Mouse (Mus musculus) splenic B cell, adult 2 months (primary cell): ENCODE measurements around the gene Gm47283.
"Not testable (repeated sequence)": the region's sequence is repeated elsewhere in the genome, so short reads cannot be mapped to it uniquely, and the experiment has no call there.

Source experiments
- DNase-seq: peaks from one replicate; pipeline ENCODE4 v3.0.0-alpha.2; 2011; ENCODE audit warnings: low read depth, low spot score
- H3K27me3 ChIP-seq: 2 replicates; pipeline ENCODE4 v1.6.1; 2012; ENCODE audit warnings: mild to moderate bottlenecking, low read length, moderate library complexity, mixed read lengths; ENCODE audit not compliant: control insufficient read depth, poor library complexity, insufficient read depth, severe bottlenecking
- H3K36me3 ChIP-seq: 2 replicates; pipeline ENCODE4 v1.6.1; 2012; ENCODE audit warnings: mild to moderate bottlenecking, low read length, moderate library complexity, mixed read lengths; ENCODE audit not compliant: control insufficient read depth, poor library complexity, insufficient read depth, severe bottlenecking

Gene Gm47283

GRCm38 (mm10) chrY:90784438-90784837, at the start of gene Gm47283:
TSS of gene Gm47283 (plus strand) at chrY:90784738.
- H3K36me3 ChIP-seq, H3K27me3 ChIP-seq, DNase-seq: not testable (repeated sequence)

- DNase-seq, result peak; percentile 55
- H3K27me3 ChIP-seq, result not testable (repeated sequence)
- peaks cover 10% of the 10 kb centered on the region; the same call in 1 of the 2 replicates for H3K36me3 ChIP-seq
Observed at GRCm38 (mm10) chrY:90735181-90735895, 49.2 kb upstream of the Gm47283 start.

GRCm38 (mm10) chrY:90736217-90737000, 48.1 kb upstream of the Gm47283 start:
- not testable (repeated sequence) for H3K27me3 ChIP-seq
- DNase-seq, result peak; percentile 52
- peaks cover 13% of the 10 kb centered on the region for H3K36me3 ChIP-seq

- DNase-seq, result peak; percentile 40
- H3K36me3 ChIP-seq, result peaks cover 13% of the 10 kb centered on the region
- no peaks in the 10 kb centered on the region for H3K27me3 ChIP-seq
Observed at GRCm38 (mm10) chrY:90737606-90738430, 46.7 kb upstream of the Gm47283 start.

GRCm38 (mm10) chrY:90738431-90738680, 46.2 kb upstream of the Gm47283 start:
- peak; percentile 47 for DNase-seq
- Histone ChIP-seq H3K27me3 (no peaks in the 10 kb centered on the region), H3K36me3 (peaks cover 13% of the 10 kb centered on the region)

GRCm38 (mm10) chrY:90738841-90739530, 45.6 kb upstream of the Gm47283 start:
- peak; percentile 70 for DNase-seq
- H3K36me3 ChIP-seq, result peaks cover 13% of the 10 kb centered on the region
- not testable (repeated sequence) for H3K27me3 ChIP-seq

- not testable (repeated sequence) for H3K27me3 ChIP-seq, DNase-seq
- H3K36me3 ChIP-seq, result peaks cover 13% of the 10 kb centered on the region
Observed at GRCm38 (mm10) chrY:90739531-90740012, 45.0 kb upstream of the Gm47283 start.

GRCm38 (mm10) chrY:90740013-90740561, 44.5 kb upstream of the Gm47283 start:
- Histone ChIP-seq H3K36me3 (peaks cover 13% of the 10 kb centered on the region), H3K27me3 (no peaks in the 10 kb centered on the region)
- peak; percentile 86 for DNase-seq

- DNase-seq, result peak; percentile 70
- not testable (repeated sequence) for H3K27me3 ChIP-seq
- peaks cover 13% of the 10 kb centered on the region for H3K36me3 ChIP-seq
Observed at GRCm38 (mm10) chrY:90741006-90741405, 43.5 kb upstream of the Gm47283 start.

- peaks cover 13% of the 10 kb centered on the region for H3K36me3 ChIP-seq
- not testable (repeated sequence) for H3K27me3 ChIP-seq
- peak; percentile 60 for DNase-seq
Observed at GRCm38 (mm10) chrY:90741452-90742260, 42.9 kb upstream of the Gm47283 start.

- H3K27me3 ChIP-seq, result not testable (repeated sequence)
- peaks cover 13% of the 10 kb centered on the region for H3K36me3 ChIP-seq
- peak; percentile 34 for DNase-seq
Observed at GRCm38 (mm10) chrY:90742261-90743052, 42.1 kb upstream of the Gm47283 start.

- H3K36me3 ChIP-seq, result peaks cover 13% of the 10 kb centered on the region
- peak; percentile 23 for DNase-seq
- not testable (repeated sequence) for H3K27me3 ChIP-seq
Observed at GRCm38 (mm10) chrY:90743053-90743810, 41.3 kb upstream of the Gm47283 start.
